Mouse (Mus musculus): ENCODE measurements around the gene Map7. TPM values are rescaled to one million over a fixed set of nuclear protein-coding genes. Genes with fewer than 3 reads are reported as not detected.
A peak's percentile ranks its signal among the peaks of the same experiment; 100 is the strongest.

Map7 gene
- polyA plus RNA-seq, 1 experiment, result 82.2 TPM

GRCm38 (mm10) chr10:20119504-20120425 is 28.5 kb upstream of the Map7 start:
- Histone ChIP-seq H3K27me3 (ENCODE audit: control insufficient read depth, insufficient read depth, low read length) (no peaks in the 10 kb centered on the region), H3K4me3 (ENCODE audit: control insufficient read depth, low read depth, low read length) (no peak overlapping the region), H3K4me1 (ENCODE audit: control insufficient read depth, insufficient read depth, low read length) (no peaks in the 10 kb centered on the region), H3K36me3 (ENCODE audit: control insufficient read depth, insufficient read depth, low read length) (no peaks in the 10 kb centered on the region), H3K27ac (ENCODE audit: control insufficient read depth, insufficient read depth, low read depth, low read length) (no peak overlapping the region; the same call in 1 of the 2 replicates)
- TF ChIP-seq CTCF (IDR thresholded peaks at IDR 0.05; ENCODE audit: control insufficient read depth, insufficient read depth, insufficient replicate concordance, low read depth, low read length) (no peak), POLR2A (IDR thresholded peaks at IDR 0.05; ENCODE audit: control insufficient read depth, low read depth, low read length) (no peak)

DNA sequence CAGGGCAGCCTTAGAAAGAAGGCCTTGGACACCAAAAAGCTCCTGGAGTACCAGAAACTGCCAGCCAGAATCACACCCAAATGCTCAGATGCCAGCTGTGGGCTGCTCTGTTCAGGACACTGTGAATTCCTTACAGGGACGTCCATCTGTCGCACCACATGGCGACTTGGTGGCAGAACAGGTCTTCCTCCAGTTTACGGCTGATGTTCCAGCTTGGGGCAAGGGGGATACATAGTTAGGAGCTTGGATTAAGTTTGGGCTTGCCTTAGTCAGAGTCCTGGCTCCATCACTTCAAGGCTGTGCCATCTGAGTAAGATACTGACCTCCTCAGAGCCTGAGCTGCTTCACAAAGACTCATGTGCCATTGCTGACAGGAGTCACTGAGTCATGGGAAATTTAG is 26.3 kb upstream of the Map7 start:
- Histone ChIP-seq H3K36me3 (ENCODE audit: control insufficient read depth, insufficient read depth, low read length) (no peaks in the 10 kb centered on the region), H3K4me3 (ENCODE audit: control insufficient read depth, low read depth, low read length) (no peak overlapping the region)

DNA sequence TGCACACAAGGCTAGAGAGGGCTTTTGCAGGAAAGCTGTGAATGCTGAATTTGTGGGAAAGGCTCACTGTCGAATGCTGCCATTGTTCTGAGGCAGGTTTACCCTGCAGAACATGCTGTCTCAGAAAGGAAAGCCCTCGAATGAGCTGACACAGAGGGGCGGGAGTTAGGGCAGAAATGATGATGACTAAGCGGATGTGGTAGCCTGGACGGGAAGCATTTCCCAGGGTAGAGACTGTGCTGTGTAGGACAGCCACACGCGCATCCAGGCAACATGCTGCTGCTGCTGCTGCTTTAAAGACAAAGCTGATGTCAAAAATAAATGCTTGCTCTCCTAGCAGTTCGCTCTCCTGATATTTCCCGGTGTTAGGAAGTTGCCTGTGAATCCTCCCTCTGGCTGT is 24.9 kb upstream of the Map7 start:
- no peak for TF ChIP-seq CTCF (IDR thresholded peaks at IDR 0.05; ENCODE audit: control insufficient read depth, insufficient read depth, insufficient replicate concordance, low read depth, low read length)
- TF ChIP-seq POLR2A (IDR thresholded peaks at IDR 0.05; ENCODE audit: control insufficient read depth, low read depth, low read length), result no peak
- no peaks in the 10 kb centered on the region for H3K27me3 ChIP-seq (ENCODE audit: control insufficient read depth, insufficient read depth, low read length)
- no peak overlapping the region for H3K4me3 ChIP-seq (ENCODE audit: control insufficient read depth, low read depth, low read length)
- H3K36me3 ChIP-seq (ENCODE audit: control insufficient read depth, insufficient read depth, low read length), result no peaks in the 10 kb centered on the region
- H3K27ac ChIP-seq (ENCODE audit: control insufficient read depth, insufficient read depth, low read depth, low read length), result no peak overlapping the region
- no peaks in the 10 kb centered on the region for H3K4me1 ChIP-seq (ENCODE audit: control insufficient read depth, insufficient read depth, low read length)

More for the DNA sequence above, 26.3 kb upstream of the Map7 start:
- H3K4me1 ChIP-seq (ENCODE audit: control insufficient read depth, insufficient read depth, low read length), result no peaks in the 10 kb centered on the region
- TF ChIP-seq POLR2A (IDR thresholded peaks at IDR 0.05; ENCODE audit: control insufficient read depth, low read depth, low read length) (no peak), CTCF (IDR thresholded peaks at IDR 0.05; ENCODE audit: control insufficient read depth, insufficient read depth, insufficient replicate concordance, low read depth, low read length) (no peak)
- H3K27ac ChIP-seq (ENCODE audit: control insufficient read depth, insufficient read depth, low read depth, low read length), result no peak overlapping the region
- H3K27me3 ChIP-seq (ENCODE audit: control insufficient read depth, insufficient read depth, low read length), result no peaks in the 10 kb centered on the region

GRCm38 (mm10) chr10:20124576-20124975 is 23.7 kb upstream of the Map7 start:
- Histone ChIP-seq H3K4me1 (ENCODE audit: control insufficient read depth, insufficient read depth, low read length) (no peaks in the 10 kb centered on the region), H3K27ac (ENCODE audit: control insufficient read depth, insufficient read depth, low read depth, low read length) (no peak overlapping the region), H3K36me3 (ENCODE audit: control insufficient read depth, insufficient read depth, low read length) (no peaks in the 10 kb centered on the region), H3K4me3 (ENCODE audit: control insufficient read depth, low read depth, low read length) (no peak overlapping the region), H3K27me3 (ENCODE audit: control insufficient read depth, insufficient read depth, low read length) (no peaks in the 10 kb centered on the region)
- TF ChIP-seq CTCF (IDR thresholded peaks at IDR 0.05; ENCODE audit: control insufficient read depth, insufficient read depth, insufficient replicate concordance, low read depth, low read length) (no peak), POLR2A (IDR thresholded peaks at IDR 0.05; ENCODE audit: control insufficient read depth, low read depth, low read length) (no peak)

- TF ChIP-seq CTCF (IDR thresholded peaks at IDR 0.05; ENCODE audit: control insufficient read depth, insufficient read depth, insufficient replicate concordance, low read depth, low read length) (peak; percentile 49; the same call in 1 of the 2 replicates), POLR2A (IDR thresholded peaks at IDR 0.05; ENCODE audit: control insufficient read depth, low read depth, low read length) (no peak)
- Histone ChIP-seq H3K27me3 (ENCODE audit: control insufficient read depth, insufficient read depth, low read length) (no peaks in the 10 kb centered on the region), H3K36me3 (ENCODE audit: control insufficient read depth, insufficient read depth, low read length) (no peaks in the 10 kb centered on the region), H3K27ac (ENCODE audit: control insufficient read depth, insufficient read depth, low read depth, low read length) (no peak overlapping the region), H3K4me1 (ENCODE audit: control insufficient read depth, insufficient read depth, low read length) (no peaks in the 10 kb centered on the region), H3K4me3 (ENCODE audit: control insufficient read depth, low read depth, low read length) (no peak overlapping the region)
These were observed 23.0 kb upstream of the Map7 start for GRCm38 (mm10) chr10:20125226-20125625.

GRCm38 (mm10) chr10:20132933-20133652 is 15.2 kb upstream of the Map7 start:
- Histone ChIP-seq H3K27ac (ENCODE audit: control insufficient read depth, insufficient read depth, low read depth, low read length) (no peak overlapping the region), H3K4me3 (ENCODE audit: control insufficient read depth, low read depth, low read length) (no peak overlapping the region), H3K27me3 (ENCODE audit: control insufficient read depth, insufficient read depth, low read length) (no peaks in the 10 kb centered on the region), H3K4me1 (ENCODE audit: control insufficient read depth, insufficient read depth, low read length) (no peaks in the 10 kb centered on the region; the same call in 1 of the 2 replicates), H3K36me3 (ENCODE audit: control insufficient read depth, insufficient read depth, low read length) (no peaks in the 10 kb centered on the region)
- TF ChIP-seq POLR2A (IDR thresholded peaks at IDR 0.05; ENCODE audit: control insufficient read depth, low read depth, low read length) (no peak), CTCF (IDR thresholded peaks at IDR 0.05; ENCODE audit: control insufficient read depth, insufficient read depth, insufficient replicate concordance, low read depth, low read length) (no peak)
